ENCODE assay signal across 14 mouse cellular contexts in the genomic region with DNA sequence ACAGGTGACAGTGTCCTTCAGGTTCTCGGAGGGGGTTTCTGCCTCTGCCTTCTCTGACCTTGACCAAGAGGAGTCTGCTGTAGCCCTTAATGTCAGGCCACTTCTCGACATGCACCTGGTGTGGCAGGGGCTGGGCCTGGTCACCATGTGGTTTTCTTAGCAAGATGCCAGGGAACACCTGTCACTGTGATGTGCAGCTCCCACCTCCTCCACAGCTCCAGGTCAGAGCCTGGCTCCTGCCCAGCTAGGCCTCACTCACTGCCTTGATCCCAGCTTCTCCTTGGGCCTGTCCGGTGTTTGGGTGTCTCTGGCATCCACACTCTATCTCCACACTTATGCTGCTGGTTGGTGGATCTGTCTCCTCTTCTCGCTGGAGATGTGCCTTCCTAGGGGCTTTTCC.
DNase-seq lines count a peak whose midpoint lies in the region; ATAC-seq and TF ChIP-seq lines count a peak whose summit lies in the region.
"Had no signal": no experiment of that assay in that cellular context is flagged by ENCODE, and none has a peak within 500 bp of the region (broad histone marks: within the 10 kb centered on the region; RNA-seq: fewer than 3 reads in every experiment).

No protein-coding gene starts in this region.

- peaks cover 52 to 73% of the 10 kb centered on the region in 2 experiments for H3K4me1 ChIP-seq in heart, embryonic 14.5 days (ENCODE audit: control insufficient read depth in 2 of 2, insufficient read depth in 2 of 2, low read length in 2 of 2)

- H3K4me3 ChIP-seq in heart, embryonic 14.5 days (ENCODE audit: control insufficient read depth in 1 of 2, insufficient read depth in 1 of 2, low read depth in 1 of 2, low read length in 2 of 2) = no peak overlapping the region
- no peak overlapping the region for H3K4me3 ChIP-seq in left cerebral cortex, adult 2 months
- H3K4me3 ChIP-seq: limb, embryonic 15.5 days had no signal

- no peak for TF ChIP-seq CTCF in left cerebral cortex, adult 2 months (IDR thresholded peaks at IDR 0.05)

- H3K9me3 ChIP-seq in heart, embryonic 14.5 days (ENCODE audit: control insufficient read depth, low read length) = no peaks in the 10 kb centered on the region
- H3K9me3 ChIP-seq: limb, embryonic 15.5 days had no signal

- H3K36me3 ChIP-seq in heart, embryonic 14.5 days (ENCODE audit: control insufficient read depth, insufficient read depth, low read length) = no peaks in the 10 kb centered on the region
- H3K36me3 ChIP-seq: limb, embryonic 15.5 days had no signal

- 51% methylated on average over 4 of the region's 4 CpGs for WGBS in heart, embryonic 14.5 days

- ATAC-seq in cerebellum, adult (ENCODE audit: insufficient number of reproducible peaks, low FRiP score, low TSS enrichment) = no peak
- ATAC-seq in heart, embryonic 14.5 days (ENCODE audit: insufficient number of reproducible peaks, insufficient read depth, low FRiP score, low read depth) = no peak
- ATAC-seq: midbrain, embryonic 16.5 days had no signal

- intact Hi-C loops in left cerebral cortex, adult 2 months (cut with DNase I) = loop anchor here (10.0 kb wide), 1 partner anchor 72 kb away; no protein-coding TSS in a partner anchor

- H3K27ac ChIP-seq in heart, embryonic 14.5 days (replicated peaks in 1 of 2; ENCODE audit: control insufficient read depth in 1 of 2, insufficient read depth in 1 of 2, low read depth in 2 of 2, low read length in 2 of 2) = peak overlapping the region; percentile 36 to 46
- H3K27ac ChIP-seq in left cerebral cortex, adult 2 months = peak overlapping the region; percentile 56
- H3K27ac ChIP-seq: limb, embryonic 15.5 days had no signal

- peak overlapping the region; percentile 49 for H3K4me2 ChIP-seq in heart, embryonic 14.5 days (ENCODE audit: low read length)
- H3K4me2 ChIP-seq: limb, embryonic 15.5 days had no signal

- peak overlapping the region; percentile 25; the same call in 1 of the 2 replicates for H3K9ac ChIP-seq in heart, embryonic 14.5 days (ENCODE audit: low read length)
- H3K9ac ChIP-seq: limb, embryonic 15.5 days; lung, embryonic 14.5 days had no signal

- DNase-seq in cerebellum, adult 11-12 months = peak; percentile 76
- DNase-seq in heart, postnatal 4 days = no peak
- DNase-seq in left cerebral cortex, adult 2 months (ENCODE audit: extremely low spot score in 1 of 2, low spot score in 2 of 2) = no peak
- DNase-seq in left cerebral cortex, adult 18-20 months (ENCODE audit: low spot score in 2 of 2) = no peak
- peak; percentile 56 to 59 for DNase-seq in cerebellum, postnatal 14 days
- no peak for DNase-seq in retina, embryonic 14.5 days (ENCODE audit: low spot score)
- DNase-seq: embryo, embryonic 11 days; gastrocnemius, postnatal 25 days; right cerebral cortex, postnatal 14 days had no signal

- no peaks in the 10 kb centered on the region for H3K27me3 ChIP-seq in heart, embryonic 14.5 days (ENCODE audit: control insufficient read depth, insufficient read depth, low read length)
- H3K27me3 ChIP-seq: limb, embryonic 15.5 days had no signal

Comparison
In these comparisons a context has a peak if more than half of its experiments do, and no peak if none do; other contexts are left out.
1. DNase-seq: peak in cerebellum, adult 11-12 months (single experiment) and cerebellum, postnatal 14 days (2 of 2); none in heart, postnatal 4 days (single experiment), left cerebral cortex, adult 2 months (0 of 2), left cerebral cortex, adult 18-20 months (0 of 2) and retina, embryonic 14.5 days (single experiment).